Mouse (Mus musculus) layer of hippocampus, adult 8-10 months (tissue): ENCODE results near the gene Car12. TPM values are rescaled to one million over a fixed set of nuclear protein-coding genes. Genes with fewer than 3 reads are reported as not detected.
"Not testable (repeated sequence)": the region's sequence is repeated elsewhere in the genome, so short reads cannot be mapped to it uniquely, and the experiment has no call there.

Source experiments
- DNase-seq, 2 experiments: peaks; one replicate each; pipeline ENCODE4 v3.0.0; 2022; ENCODE audit warnings: low spot score in 2 of 2
- total RNA-seq, 4 experiments: library from RNA; stranded (reverse); gene quantifications; 2 replicates each; pipeline ENCODE4 v1.2.4; 2022

Gene Car12
- total RNA-seq, 4 experiments from 2014 or later, result 33.8 to 56.2 (median 43.3) TPM

- DNase-seq, result no peak
Observed at GRCm38 (mm10) chr9:66760991-66761390, 47.5 kb downstream of the Car12 start.

GRCm38 (mm10) chr9:66768721-66769120, 55.2 kb downstream of the Car12 start:
- no peak for DNase-seq

- no peak for DNase-seq
Observed at GRCm38 (mm10) chr9:66769275-66769674, 55.8 kb downstream of the Car12 start.

- no peak for DNase-seq
Observed at GRCm38 (mm10) chr9:66770701-66771100, 57.2 kb downstream of the Car12 start.

- DNase-seq, result not testable (repeated sequence)
Observed at GRCm38 (mm10) chr9:66784552-66784951, 71.1 kb downstream of the Car12 start.

- no peak for DNase-seq
Observed at GRCm38 (mm10) chr9:66787821-66788220, 74.3 kb downstream of the Car12 start.

- no peak for DNase-seq
Observed at GRCm38 (mm10) chr9:66794629-66795463, 81.4 kb downstream of the Car12 start.

GRCm38 (mm10) chr9:66795464-66796324, 82.2 kb downstream of the Car12 start, which contains the start of gene Aph1b:
Aph1b (minus strand) TSS chr9:66795490.
- DNase-seq, result peak; percentile 93 to 94

GRCm38 (mm10) chr9:66796739-66797138, 83.3 kb downstream of the Car12 start, which contains the start of gene Gm10647:
Gm10647 (plus strand) TSS chr9:66797039.
- no peak for DNase-seq

GRCm38 (mm10) chr9:66801947-66802346, 88.5 kb downstream of the Car12 start:
- no peak for DNase-seq

GRCm38 (mm10) chr9:66805951-66806350, 92.5 kb downstream of the Car12 start:
- not testable (repeated sequence) for DNase-seq

GRCm38 (mm10) chr9:66813392-66813791, 99.9 kb downstream of the Car12 start:
- no peak for DNase-seq

Other genes with a start within 250 kb of the Car12 start
- under 1 TPM; 0.16 to 0.39 (median 0.23) TPM for gene Fbxl22, start 199.1 kb upstream of the Car12 start, total RNA-seq
- gene Usp3, start 120.5 kb upstream of the Car12 start, total RNA-seq, result 10 to 100 TPM; 39.9 to 47.9 (median 43.7) TPM
- gene Aph1b, start 81.8 kb downstream of the Car12 start, total RNA-seq, result 10 to 100 TPM; 18.9 to 35.6 (median 28.1) TPM
- under 1 TPM; 0.18 to 0.60 (median 0.45) TPM for gene Gm10647, start 83.4 kb downstream of the Car12 start, total RNA-seq
- 10 to 100 TPM in 2 of 4 experiments, 1 to 10 TPM in 2; 7.3 to 11.2 (median 9.6) TPM for gene Aph1c, start 121.0 kb downstream of the Car12 start, total RNA-seq
- 10 to 100 TPM; 37.9 to 58.3 (median 47.4) TPM for gene Rab8b, start 206.0 kb downstream of the Car12 start, total RNA-seq
- gene Rps27l, start 232.4 kb downstream of the Car12 start, total RNA-seq, result 10 to 100 TPM; 38.7 to 48.0 (median 44.1) TPM